Mouse (Mus musculus) small intestine, adult 2 months (tissue): ENCODE results near the gene Nup153. TPM values are rescaled to one million over a fixed set of nuclear protein-coding genes. Genes with fewer than 3 reads are reported as not detected.
A peak's percentile ranks its signal among the peaks of the same experiment; 100 is the strongest.

Source experiments
- H3K27ac ChIP-seq: fragments of 200-500 bp; 2 replicates; pipeline ENCODE4 v1.5.1; 2012; ENCODE audit warnings: low read depth, low read length, control low read depth, inconsistent platforms; ENCODE audit not compliant: insufficient read depth
- H3K27me3 ChIP-seq: fragments of 200-500 bp; 2 replicates; pipeline ENCODE4 v1.6.1; 2012; ENCODE audit warnings: mild to moderate bottlenecking, moderate library complexity, low read length, inconsistent platforms; ENCODE audit not compliant: control insufficient read depth, insufficient read depth
- H3K36me3 ChIP-seq: fragments of 200-500 bp; 2 replicates; pipeline ENCODE4 v1.6.1; 2012; ENCODE audit warnings: mild to moderate bottlenecking, low read length, control low read depth, inconsistent platforms; ENCODE audit not compliant: control insufficient read depth, insufficient read depth
- H3K4me1 ChIP-seq: fragments of 200-500 bp; 2 replicates; pipeline ENCODE4 v1.6.1; 2012; ENCODE audit warnings: low read length, inconsistent platforms, mixed read lengths; ENCODE audit not compliant: control insufficient read depth, insufficient read depth, insufficient read length
- H3K4me3 ChIP-seq: fragments of 200-500 bp; 2 replicates; pipeline ENCODE4 v1.5.1; 2012; ENCODE audit warnings: low read depth, mild to moderate bottlenecking, control low read depth, inconsistent platforms, low read length, moderate library complexity
- CTCF ChIP-seq: fragments of 200-500 bp; IDR thresholded peaks from 2 replicates; pipeline ENCODE4 v1.5.1; 2012; ENCODE audit warnings: low read depth, mild to moderate bottlenecking, control low read depth, inconsistent platforms, low read length, moderate library complexity, mixed read lengths; ENCODE audit not compliant: insufficient replicate concordance, insufficient read length; ENCODE audit errors: extremely low read depth
- POLR2A ChIP-seq: fragments of 200-500 bp; IDR thresholded peaks from 2 replicates; pipeline ENCODE4 v1.6.1; 2012; ENCODE audit warnings: low read depth, mild to moderate bottlenecking, control low read depth, inconsistent platforms, low read length, moderate library complexity
- WGBS: fragments of 180-500 bp; shearing (Covaris S2); methylation state at CpG from one replicate; pipeline ENCODE4 v1.1.7; 2018; 5-methylcytosine and 5-hydroxymethylcytosine counted together
- polyA plus RNA-seq: library from polyadenylated mRNA; depleted of rRNA; stranded (reverse); fragments of >200 nt; gene quantifications from 2 replicates; pipeline ENCODE4 v1.2.3, GENCODE M21; 2012; rRNA removed

Nup153 gene
- 23.0 and 32.5 TPM in 2 replicates for polyA plus RNA-seq

GRCm38 (mm10) chr13:46727837-46728268 is at the start of gene Nup153:
Gene Nup153, minus strand, starts transcription at chr13:46727940.
- H3K27me3 ChIP-seq, result no peaks in the 10 kb centered on the region
- no peaks in the 10 kb centered on the region for H3K36me3 ChIP-seq
- peaks cover 6% of the 10 kb centered on the region; the same call in 1 of the 2 replicates for H3K4me1 ChIP-seq
- TF ChIP-seq POLR2A, result peak; percentile 84; the same call in 1 of the 2 replicates
- no peak for TF ChIP-seq CTCF
- peak within 1 kb of the TSS; percentile 80 for H3K27ac ChIP-seq
- WGBS, result under 1% methylated on average over 51 of the region's 51 CpGs
- peak within 1 kb of the TSS; percentile 96 for H3K4me3 ChIP-seq

- Histone ChIP-seq H3K4me3 (no peak overlapping the region), H3K27me3 (no peaks in the 10 kb centered on the region), H3K4me1 (no peaks in the 10 kb centered on the region), H3K36me3 (peaks cover 55% of the 10 kb centered on the region), H3K27ac (no peak overlapping the region)
- 79% methylated on average over 3 of the region's 3 CpGs for WGBS
- no peak for TF ChIP-seq POLR2A
- TF ChIP-seq CTCF, result no peak
Measured at GRCm38 (mm10) chr13:46777461-46777860, 49.7 kb upstream of the Nup153 start.

DNA sequence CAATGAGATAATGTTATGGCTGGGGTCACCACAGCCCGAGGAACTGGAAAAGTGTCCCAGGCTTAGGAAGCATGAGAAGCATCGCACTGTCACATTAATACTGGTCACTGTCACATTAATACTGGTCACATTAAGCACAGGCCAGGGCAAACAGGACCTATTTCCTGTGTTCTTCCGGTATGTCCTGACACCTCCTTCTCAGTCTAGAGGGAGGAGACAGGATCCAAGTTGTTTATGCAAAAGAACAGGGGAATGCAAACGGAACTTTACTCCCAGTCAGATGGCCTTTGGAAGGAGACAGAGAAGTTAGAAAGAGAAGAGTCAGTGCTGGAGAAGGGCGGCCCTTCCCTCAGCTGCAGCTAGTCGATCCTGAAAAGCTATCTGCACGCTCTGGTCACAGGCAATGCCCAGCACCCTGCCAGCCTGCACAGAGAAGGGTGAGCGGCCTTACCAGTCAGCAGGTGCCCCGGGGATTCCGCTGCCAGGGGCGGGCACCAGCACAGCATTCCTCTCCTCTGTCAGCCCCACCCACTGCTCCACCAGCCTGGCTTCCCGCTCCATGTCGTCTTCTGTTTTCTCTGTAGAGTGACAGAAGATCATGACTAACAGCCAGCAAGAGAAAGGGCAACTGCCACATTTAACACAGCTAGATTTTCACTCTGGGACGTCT is 49.0 kb upstream of the Nup153 start:
- H3K27ac ChIP-seq, result 0 out of 2 replicates have a peak overlapping the region, but pooled peaks have one; percentile 22
- H3K27me3 ChIP-seq, result no peaks in the 10 kb centered on the region
- H3K4me3 ChIP-seq, result no peak overlapping the region
- H3K4me1 ChIP-seq, result no peaks in the 10 kb centered on the region
- no peak for TF ChIP-seq CTCF
- TF ChIP-seq POLR2A, result no peak
- H3K36me3 ChIP-seq, result peaks cover 61% of the 10 kb centered on the region
- 68% methylated on average over 14 of the region's 14 CpGs for WGBS

GRCm38 (mm10) chr13:46774998-46775397 is 47.3 kb upstream of the Nup153 start:
- TF ChIP-seq CTCF (no peak), POLR2A (no peak)
- H3K4me1 ChIP-seq, result no peaks in the 10 kb centered on the region
- H3K4me3 ChIP-seq, result no peak overlapping the region
- no peaks in the 10 kb centered on the region for H3K27me3 ChIP-seq
- no peak overlapping the region for H3K27ac ChIP-seq
- 83% methylated on average over 5 of the region's 5 CpGs for WGBS
- H3K36me3 ChIP-seq, result peaks cover 66% of the 10 kb centered on the region

DNA sequence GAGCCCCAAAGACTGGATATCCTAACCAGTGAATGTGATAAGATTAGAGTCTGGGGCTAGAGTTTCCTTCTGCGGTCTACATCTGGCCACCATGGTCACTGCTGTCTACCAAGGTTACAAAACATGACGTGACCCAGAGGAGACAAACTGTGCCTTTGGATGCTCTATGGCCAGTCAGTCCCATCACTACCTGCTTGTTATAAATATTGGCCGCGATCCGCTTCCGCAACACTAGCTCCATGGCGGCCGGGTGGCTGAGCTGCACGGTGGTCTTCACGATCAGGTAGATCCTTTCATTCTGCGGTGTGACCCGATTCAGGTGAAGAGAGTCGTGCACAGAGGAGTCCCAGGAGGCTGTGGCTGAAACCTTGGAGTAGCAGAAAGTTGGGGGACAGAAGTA is 44.8 kb upstream of the Nup153 start:
- no peak overlapping the region for H3K27ac ChIP-seq
- TF ChIP-seq POLR2A (no peak), CTCF (no peak)
- H3K4me3 ChIP-seq, result no peak overlapping the region
- H3K27me3 ChIP-seq, result no peaks in the 10 kb centered on the region
- no peaks in the 10 kb centered on the region for H3K4me1 ChIP-seq
- WGBS, result 97% methylated on average over 13 of the region's 13 CpGs
- H3K36me3 ChIP-seq, result peaks cover 71% of the 10 kb centered on the region

GRCm38 (mm10) chr13:46765361-46765760 is 37.6 kb upstream of the Nup153 start:
- H3K4me3 ChIP-seq, result no peak overlapping the region
- WGBS, result 94% methylated on average over 2 of the region's 2 CpGs
- no peaks in the 10 kb centered on the region for H3K27me3 ChIP-seq
- no peaks in the 10 kb centered on the region for H3K4me1 ChIP-seq
- no peak overlapping the region for H3K27ac ChIP-seq
- TF ChIP-seq CTCF, result no peak
- no peak for TF ChIP-seq POLR2A
- H3K36me3 ChIP-seq, result peaks cover 63% of the 10 kb centered on the region

- Histone ChIP-seq H3K36me3 (peaks cover 56% of the 10 kb centered on the region), H3K27ac (no peak overlapping the region), H3K27me3 (no peaks in the 10 kb centered on the region), H3K4me1 (no peaks in the 10 kb centered on the region), H3K4me3 (no peak overlapping the region)
- TF ChIP-seq POLR2A, result no peak
- no peak for TF ChIP-seq CTCF
- 79% methylated on average over 9 of the region's 9 CpGs for WGBS
Measured at GRCm38 (mm10) chr13:46763210-46763609, 35.5 kb upstream of the Nup153 start.
